Mouse (Mus musculus): ENCODE measurements around the gene Sf3b3.

Gene Sf3b3

DNA sequence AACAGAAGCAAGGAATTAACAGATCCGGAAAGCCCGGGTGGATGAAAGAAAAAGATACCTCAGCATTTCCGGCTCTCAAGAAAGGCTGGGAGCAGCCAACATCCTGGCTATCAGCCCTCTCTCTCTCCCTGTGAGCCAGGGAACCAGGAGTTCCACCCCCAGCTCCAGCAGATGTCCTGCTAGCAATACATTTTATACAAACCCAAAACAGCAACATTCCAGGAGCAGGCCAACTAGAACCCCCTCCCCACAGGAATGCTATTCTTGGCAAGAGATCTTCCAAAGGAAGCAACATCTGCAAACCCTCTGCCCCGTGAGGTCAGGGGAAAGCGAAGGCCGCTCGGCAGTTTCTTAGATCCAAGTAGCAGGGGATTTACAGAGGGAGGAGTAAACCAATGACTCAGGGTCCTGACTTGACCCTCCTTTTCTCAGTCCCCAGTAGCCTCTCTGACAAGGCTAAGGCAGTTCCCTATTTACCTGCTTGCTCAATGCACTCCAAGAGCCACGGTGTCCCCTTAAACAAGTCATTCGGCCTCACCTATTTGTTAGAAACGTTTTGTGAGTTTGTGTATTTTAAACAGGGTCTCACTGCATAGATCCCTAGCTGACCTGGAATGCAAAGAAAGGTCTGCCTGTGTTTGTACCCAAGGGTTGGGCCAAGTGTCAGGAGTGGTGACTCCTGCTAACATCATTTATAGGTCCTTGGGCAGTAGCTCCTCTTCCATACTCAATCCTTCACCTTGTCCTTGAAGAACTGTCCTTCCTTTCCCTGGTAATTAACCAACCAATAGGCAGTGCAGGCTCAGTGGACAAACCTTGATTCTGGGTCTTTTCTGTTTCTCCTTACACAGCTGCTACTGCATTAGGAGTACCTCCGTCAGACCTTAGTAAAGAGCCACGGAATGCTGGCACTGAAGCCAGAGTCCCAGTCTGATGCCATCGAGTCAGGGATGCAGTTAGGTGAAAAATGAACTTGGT lies 37.8 kb downstream of the Sf3b3 start:
- DNase-seq (ENCODE audit: low read depth, low spot score), result no peak

DNA sequence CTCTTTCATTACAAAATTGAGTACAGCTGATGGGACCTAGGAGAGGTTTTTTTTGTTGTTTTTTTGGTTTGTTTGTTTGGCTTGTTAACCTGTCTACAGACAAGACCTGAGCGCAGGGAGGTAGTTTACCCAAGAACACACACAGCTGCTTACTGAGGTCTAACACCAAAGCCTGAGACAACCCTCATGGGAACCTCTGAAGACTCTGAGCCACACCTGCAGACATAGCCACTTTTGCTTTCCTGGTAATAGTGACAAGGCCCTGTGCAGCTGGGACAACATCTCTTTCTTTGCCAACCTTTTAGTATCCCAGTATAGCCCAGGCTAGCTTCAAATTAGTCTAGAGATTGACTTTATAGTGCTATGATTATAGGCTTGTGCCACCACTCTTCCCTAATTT lies 40.4 kb downstream of the Sf3b3 start:
- DNase-seq (ENCODE audit: low read depth, low spot score), result no peak

DNA sequence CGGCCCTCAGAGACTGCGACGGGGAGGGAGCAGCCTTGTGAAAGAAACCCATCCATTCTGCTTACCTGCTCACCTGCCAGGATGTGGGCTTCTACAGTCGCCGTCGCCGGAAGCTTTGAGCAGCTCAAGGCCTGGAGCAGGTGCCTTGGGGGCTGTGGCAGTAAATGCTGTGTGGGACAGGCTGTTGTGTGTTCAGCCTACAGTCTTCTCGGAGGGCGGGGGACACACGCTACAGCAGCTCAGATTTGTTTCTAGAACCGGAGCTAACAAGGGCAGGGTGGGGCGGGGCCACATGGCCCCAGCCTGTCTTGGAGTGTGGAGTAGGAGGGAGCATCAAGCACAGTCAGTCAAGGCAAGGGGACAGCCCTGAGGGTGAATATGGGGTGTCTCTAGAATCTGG lies 40.9 kb downstream of the Sf3b3 start, which contains the start of gene Il34:
Il34 (minus strand) TSS at position 256 of the 400 bp plus-strand sequence.
- DNase-seq (ENCODE audit: low read depth, low spot score), result no peak

DNA sequence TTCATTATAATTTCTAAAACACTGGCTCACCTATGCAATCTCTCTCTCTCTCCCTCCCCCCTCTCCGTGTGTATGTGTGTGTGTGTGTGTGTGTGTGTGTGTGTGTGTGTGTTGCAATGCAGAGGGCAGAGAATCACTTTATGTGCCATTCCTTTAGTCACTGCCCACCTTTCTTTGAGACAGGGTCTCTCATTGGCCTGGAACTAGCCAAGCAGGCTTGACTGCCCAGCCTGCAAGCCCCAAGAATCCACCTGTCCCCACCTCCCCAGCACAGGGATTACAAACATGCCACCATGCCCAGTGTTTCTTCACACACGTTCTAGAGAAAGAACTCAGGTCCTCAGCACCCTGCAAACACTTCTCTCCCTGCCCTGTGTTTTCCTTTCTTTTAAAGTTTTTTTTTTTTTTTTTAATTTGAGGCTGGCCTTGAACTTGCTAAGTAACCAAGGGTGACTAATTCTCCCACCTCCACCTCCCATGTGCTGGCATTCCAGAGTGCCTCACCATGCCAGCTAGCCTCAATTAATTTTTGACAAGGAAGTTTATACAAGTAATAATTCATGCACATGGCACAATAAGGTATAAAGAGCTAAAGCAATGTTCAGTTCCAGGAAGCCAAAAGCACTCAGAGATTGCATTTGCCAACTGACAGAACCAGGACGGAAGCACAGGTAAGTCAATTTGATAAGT lies 41.6 kb downstream of the Sf3b3 start:
- DNase-seq (ENCODE audit: low read depth, low spot score), result no peak

DNA sequence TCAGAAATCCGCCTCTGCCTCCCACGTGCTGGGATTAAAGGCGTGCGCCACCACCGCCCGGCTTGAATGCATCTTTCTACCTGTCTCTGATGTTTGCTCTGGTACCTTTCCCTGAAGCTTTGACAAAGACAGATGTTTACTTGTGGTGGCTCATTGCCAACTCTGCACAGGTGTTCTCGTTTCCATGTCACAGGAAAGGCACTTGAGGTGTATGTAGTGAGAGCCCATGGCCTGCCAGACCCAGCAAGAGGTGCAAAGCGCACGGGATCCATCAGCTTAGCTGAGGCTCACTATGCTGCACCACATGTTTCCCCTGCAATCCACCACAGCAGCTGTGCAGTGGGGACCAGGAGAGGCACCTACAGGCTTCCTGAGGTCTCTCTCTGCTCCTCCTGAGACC lies 42.7 kb downstream of the Sf3b3 start:
- no peak for DNase-seq (ENCODE audit: low read depth, low spot score)

DNA sequence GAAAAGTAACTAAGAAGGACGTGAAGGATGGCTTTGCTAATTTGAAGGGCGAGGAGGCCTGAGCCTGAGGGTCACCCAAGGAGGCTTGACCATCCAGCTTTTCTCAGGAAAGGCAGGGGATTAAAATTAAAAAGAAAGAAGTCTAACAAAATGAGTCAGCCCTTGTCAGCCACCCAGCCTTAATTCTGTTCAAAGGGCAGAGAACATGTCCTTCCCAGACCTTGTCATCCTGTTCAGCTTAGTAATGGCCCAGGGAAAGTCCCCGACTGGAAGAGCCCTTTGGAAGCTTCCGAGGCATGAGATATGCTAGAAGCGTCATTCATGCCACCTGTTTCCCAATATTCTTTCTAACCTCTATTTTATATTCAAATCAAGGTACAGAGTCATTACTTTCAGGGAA lies 43.6 kb downstream of the Sf3b3 start:
- DNase-seq (ENCODE audit: low read depth, low spot score), result no peak

DNA sequence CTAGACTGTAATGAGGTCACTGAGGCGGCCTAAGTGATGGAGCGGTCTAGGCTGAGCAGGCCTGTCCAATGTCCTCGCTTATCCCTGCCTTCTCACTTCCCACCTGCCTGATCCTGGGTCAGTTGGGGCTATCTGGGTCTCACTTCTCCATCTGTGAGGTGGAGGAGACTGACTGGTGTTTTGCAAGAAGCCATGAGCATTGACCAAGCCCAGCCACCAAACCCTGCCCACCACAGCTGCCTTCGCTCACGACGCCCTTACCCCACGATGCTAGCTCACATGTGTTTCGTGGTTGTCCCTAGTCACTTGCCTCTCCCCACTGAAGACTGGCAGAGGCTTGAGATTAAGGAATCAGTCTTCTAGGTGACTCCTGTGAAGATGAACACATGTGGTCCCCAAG lies 49.5 kb downstream of the Sf3b3 start:
- DNase-seq (ENCODE audit: low read depth, low spot score), result no peak

DNA sequence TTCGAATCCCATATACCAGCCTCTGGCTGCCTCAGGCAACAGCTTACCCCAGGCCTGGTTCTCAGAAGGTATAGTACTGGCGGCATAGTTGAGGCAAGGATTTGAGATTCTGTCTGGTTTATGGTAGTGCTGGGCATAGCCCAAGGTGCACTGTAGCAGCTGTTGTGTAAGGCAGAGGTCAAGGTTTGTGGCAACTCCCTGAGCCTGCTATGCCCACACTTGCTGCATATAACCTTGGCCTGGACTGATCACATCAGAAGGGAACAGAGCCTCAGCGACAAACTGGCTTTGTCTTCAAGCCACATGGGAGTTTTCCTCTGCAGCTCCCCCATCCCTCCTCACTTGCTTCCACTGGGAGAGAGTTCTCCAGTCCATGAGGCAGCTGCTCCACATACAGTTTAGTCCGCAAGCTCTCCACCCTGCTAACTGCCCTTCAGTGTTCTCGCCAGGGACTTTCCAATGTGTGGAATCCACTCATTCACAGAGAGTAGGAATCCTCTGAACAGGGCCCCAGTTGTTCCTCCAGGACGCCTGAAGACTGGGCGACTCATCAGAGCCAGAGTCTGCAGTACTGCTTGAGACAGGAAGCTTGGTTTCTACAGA lies 52.1 kb downstream of the Sf3b3 start:
- no peak for DNase-seq (ENCODE audit: low read depth, low spot score)

DNA sequence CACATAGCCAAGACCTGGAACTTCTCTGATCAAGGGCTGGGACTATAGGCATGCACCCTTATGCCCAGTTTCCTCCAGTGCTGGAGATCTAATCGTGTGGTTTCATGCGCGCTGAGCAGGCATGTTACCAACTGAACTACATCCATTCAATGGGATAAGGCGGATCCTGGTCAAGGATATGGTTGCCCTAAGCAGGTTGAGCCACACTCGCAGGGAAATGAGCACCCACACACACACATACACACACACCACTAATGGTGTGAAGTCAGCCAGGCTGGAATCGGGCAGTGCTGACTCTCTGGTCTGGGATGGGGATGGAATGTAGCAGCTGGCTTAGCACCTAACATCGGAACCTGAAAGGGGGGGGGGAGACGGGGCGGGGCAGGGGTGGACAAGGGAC lies 52.7 kb downstream of the Sf3b3 start:
- no peak for DNase-seq (ENCODE audit: low read depth, low spot score)

DNA sequence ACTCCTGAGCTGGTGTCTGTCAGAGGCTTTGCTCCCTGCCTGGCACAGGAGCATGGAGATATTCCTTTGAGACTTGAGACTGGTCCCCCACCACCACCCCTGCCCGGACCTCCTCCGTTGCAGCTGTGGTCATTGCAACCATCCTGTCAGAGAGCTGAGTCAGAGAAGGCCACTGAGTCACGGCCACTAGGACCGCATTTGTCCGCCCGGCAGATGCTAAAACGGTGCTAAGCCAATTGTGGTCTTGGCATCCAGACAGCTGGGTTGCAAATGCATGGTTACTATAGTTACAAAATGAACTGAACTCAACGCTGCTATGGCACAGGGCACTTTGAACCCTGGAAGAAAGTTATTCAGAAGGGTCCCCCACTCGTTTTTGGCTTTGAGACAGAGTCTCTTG lies 53.1 kb downstream of the Sf3b3 start:
- no peak for DNase-seq (ENCODE audit: low read depth, low spot score)

DNA sequence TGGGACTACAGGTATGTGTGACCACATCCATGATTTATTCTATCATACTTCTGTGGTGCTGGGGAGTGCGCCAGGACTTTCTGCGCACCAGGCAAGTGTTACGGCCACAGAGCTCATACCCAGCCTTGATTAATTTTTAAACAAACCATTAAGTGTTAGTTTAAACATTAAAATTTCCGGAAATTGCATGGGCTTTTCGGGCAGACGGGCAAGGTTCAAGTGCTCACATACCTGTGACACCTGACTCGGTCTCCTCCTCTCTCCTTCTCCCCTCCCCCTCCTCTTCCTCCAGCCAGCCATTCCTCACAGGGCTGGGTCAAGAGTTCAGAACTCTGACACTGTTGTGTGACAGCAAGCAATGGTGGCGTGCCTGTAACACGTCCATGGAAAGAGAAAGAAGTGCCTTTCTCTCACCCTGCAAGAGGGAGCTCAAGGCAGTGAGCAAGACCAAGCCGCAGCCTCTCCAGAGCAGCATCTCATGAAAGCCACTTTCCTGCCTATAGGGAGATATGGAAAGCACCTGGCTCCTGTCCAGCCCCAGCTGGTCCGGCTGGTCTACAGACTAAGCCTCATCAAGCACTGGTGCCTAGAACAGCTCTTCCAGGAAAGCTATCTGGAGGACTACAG lies 53.9 kb downstream of the Sf3b3 start:
- no peak for DNase-seq (ENCODE audit: low read depth, low spot score)

DNA sequence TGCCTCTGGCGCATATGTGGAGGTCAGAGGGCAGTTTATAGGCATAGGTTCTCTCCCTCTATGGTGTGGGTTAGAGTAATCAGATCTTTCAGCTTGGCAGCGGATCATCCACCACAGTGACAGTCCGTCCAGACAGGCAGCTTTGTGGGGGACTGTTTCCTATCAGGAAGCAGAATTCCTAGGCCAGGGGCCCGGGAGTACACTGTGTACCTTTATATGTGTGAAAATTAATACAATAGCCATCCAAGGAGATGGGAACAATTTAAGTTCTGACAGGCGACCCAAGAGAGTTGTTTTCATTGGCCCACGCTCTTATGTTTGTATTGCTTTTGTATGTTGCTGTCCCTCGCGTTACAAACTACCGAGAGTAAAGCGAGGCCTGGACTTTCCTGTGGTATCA lies 55.4 kb downstream of the Sf3b3 start:
- DNase-seq (ENCODE audit: low read depth, low spot score), result no peak

DNA sequence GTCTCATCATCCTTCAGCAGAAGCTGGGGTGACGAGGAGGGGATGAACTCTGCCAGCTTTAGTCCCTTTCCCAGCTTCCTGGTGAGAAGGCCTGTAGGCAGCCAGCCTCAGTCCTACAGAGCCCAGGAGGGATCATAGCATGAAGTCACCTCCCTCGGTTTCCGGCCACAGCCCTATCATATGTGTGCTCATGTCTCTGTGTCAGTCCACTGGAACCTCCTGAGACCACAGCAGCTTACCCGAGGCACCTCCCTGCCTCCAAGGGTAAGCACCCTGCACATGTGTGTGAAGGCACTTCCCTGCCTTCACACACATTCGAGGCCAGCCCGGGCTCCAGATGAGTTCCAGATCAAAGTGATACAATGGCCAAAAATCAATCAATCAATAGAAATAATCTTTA lies 56.3 kb downstream of the Sf3b3 start:
- no peak for DNase-seq (ENCODE audit: low read depth, low spot score)

DNA sequence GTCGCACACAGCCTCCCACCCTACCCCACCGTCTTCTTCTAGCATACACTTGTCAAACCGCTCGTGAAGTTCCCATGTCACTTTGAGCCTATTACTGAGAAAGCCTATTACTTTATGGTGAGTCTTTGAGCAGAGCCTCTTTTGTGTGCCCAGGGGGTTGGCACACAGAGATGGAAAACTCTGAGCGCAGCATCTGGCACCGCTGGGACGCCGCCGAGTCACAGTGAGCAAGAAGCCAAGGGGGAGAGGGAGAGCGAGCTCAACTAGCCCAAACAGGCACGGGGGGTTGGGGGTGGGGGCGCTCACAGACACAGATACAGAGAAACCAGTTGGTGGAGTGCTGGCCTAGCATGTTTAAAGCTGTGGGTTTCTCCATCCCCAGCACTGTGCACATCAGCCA lies 57.0 kb downstream of the Sf3b3 start:
- DNase-seq (ENCODE audit: low read depth, low spot score), result no peak

DNA sequence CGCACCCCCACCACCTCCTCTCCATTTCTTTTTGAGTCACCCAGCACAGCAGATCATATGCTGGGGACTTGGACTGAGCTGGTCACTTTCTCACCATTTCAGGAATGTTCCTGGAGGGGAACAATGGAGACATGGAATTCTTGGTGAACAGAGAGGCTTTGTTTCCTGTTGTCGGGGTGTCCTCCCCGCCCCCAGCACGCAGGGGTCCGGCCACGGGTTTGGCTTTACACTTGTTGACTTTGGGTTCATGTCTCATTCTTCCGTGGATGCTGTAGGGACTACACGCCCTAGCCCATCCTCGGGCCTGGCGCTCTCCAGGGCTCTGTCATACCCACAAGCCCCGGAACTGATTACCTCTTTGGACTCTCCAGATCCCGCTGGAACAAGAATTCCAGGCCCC lies 57.6 kb downstream of the Sf3b3 start:
- no peak for DNase-seq (ENCODE audit: low read depth, low spot score)

DNA sequence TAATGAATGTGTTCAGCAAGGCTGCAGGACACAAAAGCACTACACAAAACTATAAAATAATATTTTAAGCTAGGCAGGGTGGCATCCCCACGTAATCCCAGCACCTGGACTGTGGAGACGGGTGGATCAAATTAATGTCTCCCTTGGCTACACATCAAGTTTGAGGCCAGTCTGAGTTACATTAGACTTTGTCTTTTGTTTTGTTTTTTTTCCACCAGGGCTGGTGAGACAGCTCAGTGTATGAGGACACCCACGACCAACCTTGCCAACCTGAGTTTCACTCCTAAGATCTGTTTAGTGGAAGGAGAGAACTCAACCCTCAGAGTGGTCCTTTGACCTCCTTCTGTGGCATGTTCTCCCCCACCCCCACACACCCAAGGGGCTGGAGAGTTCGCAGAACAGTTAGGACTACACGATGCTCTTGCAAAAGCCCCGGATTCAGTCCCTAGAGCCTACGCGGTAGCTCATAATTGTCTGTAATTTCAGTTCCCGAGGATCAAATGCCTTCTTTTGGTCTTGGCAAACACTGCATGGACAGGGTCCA lies 59.1 kb downstream of the Sf3b3 start:
- no peak for DNase-seq (ENCODE audit: low read depth, low spot score)

DNA sequence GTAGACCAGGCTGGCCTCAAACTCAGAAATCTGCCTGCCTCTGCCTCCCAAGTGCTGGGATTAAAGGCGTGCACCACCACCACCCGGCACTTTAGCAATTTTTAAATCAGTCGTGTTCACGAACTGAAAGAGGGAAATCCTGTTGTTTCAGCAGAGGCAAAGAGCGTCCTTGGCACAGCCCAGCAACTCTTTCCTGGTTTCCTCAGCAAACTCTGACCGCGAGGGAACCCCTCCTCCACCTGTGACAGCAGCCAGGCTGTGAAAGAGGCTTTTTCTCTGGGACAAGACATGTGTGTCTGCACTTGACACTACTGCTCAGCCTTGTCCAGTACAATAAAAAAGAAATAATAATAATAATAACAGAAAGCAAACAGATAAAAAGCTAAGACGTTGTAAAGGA lies 59.7 kb downstream of the Sf3b3 start:
- DNase-seq (ENCODE audit: low read depth, low spot score), result no peak

DNA sequence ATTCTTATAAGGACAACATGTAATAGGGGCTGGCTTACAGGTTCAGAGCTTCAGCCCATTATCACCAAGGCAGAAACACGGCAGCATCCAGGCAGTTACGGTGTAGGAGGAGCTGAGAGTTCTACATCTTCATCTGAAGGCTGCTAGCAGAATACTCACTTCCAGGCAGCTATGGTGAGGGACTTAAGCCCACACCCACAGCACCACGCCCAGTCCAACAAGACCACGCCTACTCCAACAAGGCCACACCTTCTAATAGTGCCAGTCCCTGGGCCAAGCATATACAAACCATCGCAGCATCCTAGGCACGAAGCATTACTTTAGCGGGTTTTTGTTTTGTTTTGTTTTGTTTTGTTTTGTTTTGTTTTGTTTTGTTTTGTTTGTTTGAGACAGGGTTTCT lies 60.1 kb downstream of the Sf3b3 start:
- DNase-seq (ENCODE audit: low read depth, low spot score), result peak; percentile 41

DNA sequence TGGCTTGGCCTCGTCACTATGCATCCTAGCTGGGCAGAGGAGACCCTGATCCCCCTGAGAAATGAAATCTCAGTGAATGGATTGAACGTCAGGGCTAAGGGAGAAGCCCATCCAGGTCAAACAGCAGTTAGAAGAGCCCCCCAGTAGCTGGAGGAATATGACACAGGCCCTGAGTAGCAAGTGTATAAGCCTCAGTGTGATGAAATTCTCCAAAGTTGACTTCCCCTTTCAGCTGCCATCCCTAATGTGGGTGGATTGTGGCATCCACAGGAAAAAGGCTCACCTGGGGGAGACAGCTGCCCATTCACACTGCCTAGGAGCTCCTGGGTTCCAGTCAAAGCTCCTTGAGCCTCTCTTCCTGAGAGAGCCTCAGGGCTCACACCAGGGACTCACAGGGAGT lies 61.2 kb downstream of the Sf3b3 start:
- no peak for DNase-seq (ENCODE audit: low read depth, low spot score)

DNA sequence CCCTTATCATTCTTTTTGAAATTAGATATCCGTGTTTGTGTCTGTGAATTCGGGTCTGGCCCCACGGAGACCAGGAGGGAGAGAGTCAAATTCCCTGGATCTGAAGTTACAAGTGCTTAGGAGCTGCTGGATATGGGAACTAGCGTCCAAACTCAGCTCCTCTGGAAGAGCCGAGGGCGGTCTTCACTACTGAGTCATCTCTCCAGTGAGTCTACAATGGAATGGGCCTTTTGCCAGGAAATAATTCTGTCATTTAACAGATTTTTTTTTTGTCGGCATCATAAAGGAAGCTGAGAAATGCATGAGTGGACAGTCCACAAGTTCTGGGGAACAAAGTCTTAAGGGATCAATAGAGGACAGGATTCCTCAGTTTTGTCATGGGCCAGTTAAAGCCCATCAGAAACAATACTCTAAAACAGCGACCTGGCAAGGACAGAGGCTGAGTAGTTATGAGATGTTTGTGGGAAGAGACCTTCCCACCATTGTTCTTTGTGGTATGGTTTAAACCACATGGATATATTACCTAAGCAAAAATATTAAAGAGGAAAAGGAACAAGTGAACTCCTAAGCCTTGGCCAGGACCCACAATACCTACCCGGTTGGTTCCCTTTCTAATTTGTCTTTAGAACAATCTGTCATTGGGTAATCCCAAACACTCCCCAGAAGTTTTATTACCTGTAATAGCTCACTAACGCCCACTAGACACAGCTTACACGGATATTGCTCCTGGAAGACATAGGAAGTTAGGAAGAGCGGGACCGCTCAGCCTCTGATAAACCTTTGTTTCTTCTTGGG lies 66.5 kb downstream of the Sf3b3 start:
- DNase-seq (ENCODE audit: low read depth, low spot score), result no peak

DNA sequence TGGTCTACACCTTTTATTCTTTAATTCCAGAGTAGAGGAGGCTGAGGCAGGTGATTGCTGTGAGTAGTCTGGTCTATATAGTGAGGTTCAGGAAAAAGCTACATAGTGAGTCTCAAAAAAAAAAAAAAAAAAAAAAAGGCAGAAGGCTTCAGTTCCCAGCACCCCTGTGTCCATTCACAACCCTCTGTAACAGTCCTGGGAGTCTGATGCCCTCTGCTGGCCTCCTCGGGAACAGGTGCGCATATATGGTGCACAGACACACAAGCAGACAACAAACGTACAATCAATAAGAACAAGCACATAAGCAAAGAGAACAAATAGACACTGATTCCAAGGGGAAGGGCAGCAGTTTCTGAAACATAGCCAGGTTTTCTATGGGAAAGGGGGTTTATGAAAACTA lies 70.3 kb downstream of the Sf3b3 start:
- DNase-seq (ENCODE audit: low read depth, low spot score), result no peak
